Mouse (Mus musculus) midbrain, embryonic 10.5 days (tissue): Measurements from ENCODE around the gene Taar2. TPM values are rescaled to one million over a fixed set of nuclear protein-coding genes. Genes with fewer than 3 reads are reported as not detected.

Source experiments
- polyA plus RNA-seq: library from polyadenylated mRNA; unstranded; fragments of >200 nt; fragmentation: Nextera tagmentation; extraction: Ambion mirVana; gene quantifications from 2 replicates; pipeline ENCODE4 v1.2.1, GENCODE M21; 2016

The Taar2 gene
- polyA plus RNA-seq, 1 experiment from 2014 or later, result not detected

Other genes starting within 250 kb of the Taar2 start
- gene Rps12, start 151.3 kb upstream of the Taar2 start, polyA plus RNA-seq, result 112 and 145 TPM in 2 replicates
- 10.4 and 12.2 TPM in 2 replicates for gene Slc18b1, start 141.6 kb upstream of the Taar2 start, polyA plus RNA-seq
- gene Vnn3, start 87.1 kb upstream of the Taar2 start, polyA plus RNA-seq, result not detected in 2 replicates
- 2.2 and 3.5 TPM in 2 replicates for gene Vnn1, start 43.9 kb upstream of the Taar2 start, polyA plus RNA-seq
- not detected in 2 replicates for gene Taar1, start 18.2 kb upstream of the Taar2 start, polyA plus RNA-seq
- gene Taar3, start 11.0 kb downstream of the Taar2 start, polyA plus RNA-seq, result not detected in 2 replicates
- not detected in 2 replicates for gene Taar4, start 21.9 kb downstream of the Taar2 start, polyA plus RNA-seq
- gene Taar5, start 32.1 kb downstream of the Taar2 start, polyA plus RNA-seq, result not detected in 2 replicates
- not detected in 2 replicates for gene Taar6, start 47.1 kb downstream of the Taar2 start, polyA plus RNA-seq
- not detected in 2 replicates for gene Taar7a, start 54.9 kb downstream of the Taar2 start, polyA plus RNA-seq
- gene Taar7b, start 61.4 kb downstream of the Taar2 start, polyA plus RNA-seq, result not detected in 2 replicates
- not detected in 2 replicates for gene Taar7d, start 88.7 kb downstream of the Taar2 start, polyA plus RNA-seq
- not detected in 2 replicates for gene Taar7e, start 99.0 kb downstream of the Taar2 start, polyA plus RNA-seq
- not detected in 2 replicates for gene Taar7f, start 110.9 kb downstream of the Taar2 start, polyA plus RNA-seq
- gene Taar8a, start 137.9 kb downstream of the Taar2 start, polyA plus RNA-seq, result not detected in 2 replicates
- gene Taar8b, start 153.7 kb downstream of the Taar2 start, polyA plus RNA-seq, result not detected in 2 replicates
- gene Taar8c, start 163.3 kb downstream of the Taar2 start, polyA plus RNA-seq, result not detected in 2 replicates
- 0.11 TPM in 1 of 2 replicates, not detected in the other for gene Taar9, start 171.0 kb downstream of the Taar2 start, polyA plus RNA-seq
- 52.7 and 72.1 TPM in 2 replicates for gene Stx7, start 210.7 kb downstream of the Taar2 start, polyA plus RNA-seq